Mouse (Mus musculus) lung, embryonic 14.5 days (tissue): Measurements from ENCODE around the gene Mbnl1. TPM values are rescaled to one million over a fixed set of nuclear protein-coding genes. Genes with fewer than 3 reads are reported as not detected.

Source experiments
- ATAC-seq: fragments of 200-750 bp; cut with Nextera tagmentation; 2 replicates; pipeline ENCODE4 v1.8.0; 2017; ENCODE audit warnings: mild to moderate bottlenecking, moderate TSS enrichment, moderate library complexity; ENCODE audit not compliant: insufficient read depth
- DNase-seq: peaks from one replicate; pipeline ENCODE4 v3.0.0-alpha.2; 2015
- H3K27ac ChIP-seq: fragments of 300-500 bp; sonication (generic); 2 replicates; pipeline ENCODE4 v1.5.1; 2014; ENCODE audit warnings: low read depth, mild to moderate bottlenecking, moderate library complexity
- H3K27me3 ChIP-seq: fragments of 300-500 bp; sonication (generic); 2 replicates; pipeline ENCODE4 v1.6.1; 2014; ENCODE audit warnings: low read length, control low read depth; ENCODE audit not compliant: insufficient read depth
- H3K36me3 ChIP-seq: fragments of 300-500 bp; sonication (generic); 2 replicates; pipeline ENCODE4 v1.6.1; 2014; ENCODE audit warnings: control low read depth; ENCODE audit not compliant: insufficient read depth
- H3K4me1 ChIP-seq: fragments of 300-500 bp; sonication (generic); 2 replicates; pipeline ENCODE4 v1.6.1; 2014; ENCODE audit warnings: antibody characterized with exemption, control low read depth; ENCODE audit not compliant: insufficient read depth
- H3K4me2 ChIP-seq: fragments of 300-500 bp; sonication (generic); 2 replicates; pipeline ENCODE4 v1.6.1; 2014; ENCODE audit warnings: mild to moderate bottlenecking
- H3K4me3 ChIP-seq: fragments of 300-500 bp; sonication (generic); 2 replicates; pipeline ENCODE4 v1.5.1; 2014; ENCODE audit warnings: low read depth, low read length
- H3K9ac ChIP-seq: fragments of 300-500 bp; sonication (generic); 2 replicates; pipeline ENCODE4 v1.6.1; 2014
- H3K9me3 ChIP-seq: fragments of 300-500 bp; sonication (generic); 2 replicates; pipeline ENCODE4 v1.6.1; 2016; ENCODE audit warnings: low read depth, low read length, control low read depth
- CTCF ChIP-seq: IDR thresholded peaks from 2 replicates; pipeline ENCODE4 v1.5.1; 2016; ENCODE audit warnings: antibody characterized with exemption, low read depth
- WGBS: fragments of 180-500 bp; shearing (Covaris S2); extraction: QIAGEN DNeasy Blood & Tissue Kit; methylation state at CpG from one replicate; pipeline ENCODE4 v1.1.7; 2014; 5-methylcytosine and 5-hydroxymethylcytosine counted together
- polyA plus RNA-seq: library from polyadenylated mRNA; unstranded; fragments of >200 nt; fragmentation: Nextera tagmentation; extraction: Ambion mirVana; gene quantifications from 2 replicates; pipeline ENCODE4 v1.2.1, GENCODE M21; 2014

Gene Mbnl1
- polyA plus RNA-seq, 1 experiment from 2014 or later = 201 TPM

- H3K36me3 ChIP-seq = peaks cover 15% of the 10 kb centered on the region; the same call in 1 of the 2 replicates
- TF ChIP-seq CTCF = no peak
- peaks cover 37% of the 10 kb centered on the region for H3K4me1 ChIP-seq
- no peaks in the 10 kb centered on the region for H3K9me3 ChIP-seq
- peak overlapping the region; percentile 4; the same call in 1 of the 2 replicates for H3K4me3 ChIP-seq
- H3K27me3 ChIP-seq = no peaks in the 10 kb centered on the region
- ATAC-seq (no peak), DNase-seq (no peak)
- H3K27ac ChIP-seq = peak overlapping the region; percentile 82
- WGBS = 54% methylated on average over 5 of the region's 5 CpGs
- H3K4me2 ChIP-seq = peak overlapping the region; percentile 57
- H3K9ac ChIP-seq = no peak overlapping the region
Observed at GRCm38 (mm10) chr3:60531286-60531685, 58.7 kb downstream of the Mbnl1 start.

- H3K4me1 ChIP-seq = peaks cover 33% of the 10 kb centered on the region
- H3K4me2 ChIP-seq = peak overlapping the region; percentile 39
- WGBS = 48% methylated on average over 2 of the region's 2 CpGs
- DNase-seq (peak; percentile 33), ATAC-seq (no peak)
- peaks cover 15% of the 10 kb centered on the region; the same call in 1 of the 2 replicates for H3K36me3 ChIP-seq
- TF ChIP-seq CTCF = no peak
- no peak overlapping the region for H3K4me3 ChIP-seq
- H3K9ac ChIP-seq = no peak overlapping the region
- no peaks in the 10 kb centered on the region for H3K9me3 ChIP-seq
- no peaks in the 10 kb centered on the region for H3K27me3 ChIP-seq
- H3K27ac ChIP-seq = peak overlapping the region; percentile 82
Observed at GRCm38 (mm10) chr3:60531826-60532225, 59.2 kb downstream of the Mbnl1 start.

- Histone ChIP-seq H3K27ac (no peak overlapping the region), H3K4me2 (no peak overlapping the region), H3K4me1 (peaks cover 20% of the 10 kb centered on the region; the same call in 1 of the 2 replicates), H3K4me3 (no peak overlapping the region), H3K27me3 (no peaks in the 10 kb centered on the region), H3K9ac (no peak overlapping the region), H3K36me3 (0 out of 2 replicates have a peak, but pooled peaks cover 5% of the 10 kb centered on the region), H3K9me3 (no peaks in the 10 kb centered on the region)
- TF ChIP-seq CTCF = no peak
- no peak for DNase-seq
- ATAC-seq = no peak
- WGBS = 25% methylated on average over 3 of the region's 3 CpGs
Observed at GRCm38 (mm10) chr3:60535224-60535623, 62.6 kb downstream of the Mbnl1 start.

GRCm38 (mm10) chr3:60537063-60537462, 64.4 kb downstream of the Mbnl1 start:
- 0 out of 2 replicates have a peak, but pooled peaks cover 4% of the 10 kb centered on the region for H3K4me1 ChIP-seq
- no peak overlapping the region for H3K4me2 ChIP-seq
- DNase-seq (no peak), ATAC-seq (no peak)
- no peaks in the 10 kb centered on the region for H3K36me3 ChIP-seq
- 70% methylated on average over 2 of the region's 2 CpGs for WGBS
- H3K4me3 ChIP-seq = no peak overlapping the region
- H3K9me3 ChIP-seq = no peaks in the 10 kb centered on the region
- no peaks in the 10 kb centered on the region for H3K27me3 ChIP-seq
- TF ChIP-seq CTCF = no peak
- H3K27ac ChIP-seq = no peak overlapping the region
- no peak overlapping the region for H3K9ac ChIP-seq

- H3K4me1 ChIP-seq = 0 out of 2 replicates have a peak, but pooled peaks cover 4% of the 10 kb centered on the region
- no peaks in the 10 kb centered on the region for H3K36me3 ChIP-seq
- ATAC-seq (no peak), DNase-seq (no peak)
- no peak overlapping the region for H3K4me2 ChIP-seq
- H3K9me3 ChIP-seq = no peaks in the 10 kb centered on the region
- no peaks in the 10 kb centered on the region for H3K27me3 ChIP-seq
- H3K9ac ChIP-seq = no peak overlapping the region
- no peak overlapping the region for H3K27ac ChIP-seq
- WGBS = 74% methylated on average over 3 of the region's 3 CpGs
- no peak overlapping the region for H3K4me3 ChIP-seq
- TF ChIP-seq CTCF = no peak
Observed at GRCm38 (mm10) chr3:60538214-60538971, 65.8 kb downstream of the Mbnl1 start.

GRCm38 (mm10) chr3:60541121-60541520, 68.5 kb downstream of the Mbnl1 start:
- H3K9ac ChIP-seq = no peak overlapping the region
- no peaks in the 10 kb centered on the region for H3K27me3 ChIP-seq
- no peak overlapping the region for H3K4me3 ChIP-seq
- no peaks in the 10 kb centered on the region for H3K36me3 ChIP-seq
- no peaks in the 10 kb centered on the region for H3K9me3 ChIP-seq
- WGBS = 64% methylated on average over 4 of the region's 4 CpGs
- H3K4me1 ChIP-seq = no peaks in the 10 kb centered on the region
- TF ChIP-seq CTCF = no peak
- no peak for ATAC-seq
- no peak overlapping the region for H3K4me2 ChIP-seq
- H3K27ac ChIP-seq = no peak overlapping the region
- no peak for DNase-seq

GRCm38 (mm10) chr3:60546196-60546595, 73.6 kb downstream of the Mbnl1 start:
- H3K36me3 ChIP-seq = no peaks in the 10 kb centered on the region; the same call in 1 of the 2 replicates
- no peaks in the 10 kb centered on the region for H3K27me3 ChIP-seq
- no peak for DNase-seq
- no peaks in the 10 kb centered on the region for H3K9me3 ChIP-seq
- H3K4me2 ChIP-seq = no peak overlapping the region
- peaks cover 13% of the 10 kb centered on the region; the same call in 1 of the 2 replicates for H3K4me1 ChIP-seq
- no peak overlapping the region for H3K9ac ChIP-seq
- H3K4me3 ChIP-seq = no peak overlapping the region
- 31% methylated on average over 9 of the region's 9 CpGs for WGBS
- ATAC-seq = 0 out of 2 replicates have a peak, but pooled peaks have one; percentile 47
- H3K27ac ChIP-seq = 0 out of 2 replicates have a peak overlapping the region, but pooled peaks have one; percentile 0
- TF ChIP-seq CTCF = no peak
